Mouse (Mus musculus) heart, adult 2 months (tissue): ENCODE results near the gene Qsox2.

Experiments used
- CTCF ChIP-seq: fragments of 200-600 bp; IDR thresholded peaks from 2 replicates; pipeline ENCODE4 v1.8.1; 2022; ENCODE audit warnings: antibody characterized with exemption, mild to moderate bottlenecking, moderate library complexity
- POLR2A ChIP-seq: fragments of 200-500 bp; IDR thresholded peaks from 2 replicates; pipeline ENCODE4 v1.6.1; 2011; ENCODE audit warnings: mild to moderate bottlenecking, low read depth, low read length, control low read depth; ENCODE audit not compliant: insufficient read depth

DNA sequence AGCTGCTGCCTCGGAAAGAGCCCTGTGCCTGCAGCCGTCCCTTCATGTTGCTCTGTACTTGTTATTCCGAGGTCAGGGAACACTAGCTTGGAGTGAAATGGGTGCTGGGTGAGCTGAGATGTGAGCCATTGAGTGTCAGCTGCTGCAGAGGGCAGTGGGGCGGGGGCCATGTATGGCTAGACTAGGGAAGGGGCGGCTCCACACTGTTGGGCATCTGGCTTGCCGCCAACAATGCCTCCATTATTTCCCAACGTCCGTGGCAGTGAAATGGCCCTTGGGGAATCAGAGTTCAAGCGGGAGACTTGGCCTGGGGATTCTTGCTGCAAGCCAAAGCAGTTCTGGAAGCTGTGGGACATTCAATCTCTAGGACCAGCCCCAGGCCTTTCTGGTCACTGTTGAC, 29.8 kb downstream of the Qsox2 start:
- TF ChIP-seq POLR2A: no peak
- TF ChIP-seq CTCF: no peak
